Mouse (Mus musculus) left cerebral cortex, adult 2 months (tissue): ENCODE measurements around the gene Cyp2j8. TPM values are rescaled to one million over a fixed set of nuclear protein-coding genes. Genes with fewer than 3 reads are reported as not detected.
A peak's percentile ranks its signal among the peaks of the same experiment; 100 is the strongest.
"Not testable (repeated sequence)": the region's sequence is repeated elsewhere in the genome, so short reads cannot be mapped to it uniquely, and the experiment has no call there.

ENCODE experiments used
- DNase-seq, 2 experiments: peaks; one replicate each; pipeline ENCODE4 v3.0.0; 2021 to 2022; ENCODE audit warnings: low spot score in 2 of 2, mixed read lengths in 1 of 2; ENCODE audit errors: extremely low spot score in 1 of 2
- H3K27ac ChIP-seq: fragments of 200-600 bp; 2 replicates; pipeline ENCODE4 v1.8.1; 2022
- H3K4me3 ChIP-seq: fragments of 200-600 bp; 2 replicates; pipeline ENCODE4 v1.8.1; 2022
- CTCF ChIP-seq: fragments of 200-600 bp; IDR thresholded peaks from 2 replicates; pipeline ENCODE4 v1.8.1; 2022; ENCODE audit warnings: antibody characterized with exemption, mild to moderate bottlenecking, moderate library complexity
- intact Hi-C: fragments of 180-260 bp; cut with DNase I; formaldehyde crosslinking; loops from one replicate; pipeline ENCODE4 v1.15.1; 2025
- long read RNA-seq, 2 experiments: library from polyadenylated mRNA; stranded (forward); transcript quantifications; one replicate each; pipeline ENCODE4 v2.0.0; 2021; ENCODE audit warnings: borderline mapping rate in 2 of 2
- total RNA-seq, 2 experiments: library from RNA; stranded (reverse); gene quantifications; 2 replicates each; pipeline ENCODE4 v1.2.3; 2021

Gene Cyp2j8
- total RNA-seq = under 1 TPM in 1 of 2 experiments, not detected in 1; 0.29 TPM
- long read RNA-seq, experiment 1 = 0 reads
- long read RNA-seq, experiment 2 = 0 reads

GRCm38 (mm10) chr4:96507286-96507685, at the start of gene Cyp2j8:
Gene Cyp2j8, minus strand, starts transcription at chr4:96507386.
- TF ChIP-seq CTCF = no peak
- H3K27ac ChIP-seq = no peak within 1 kb of the TSS
- H3K4me3 ChIP-seq = no peak within 1 kb of the TSS
- no peak for DNase-seq
- intact Hi-C loops = no loop called here

DNA sequence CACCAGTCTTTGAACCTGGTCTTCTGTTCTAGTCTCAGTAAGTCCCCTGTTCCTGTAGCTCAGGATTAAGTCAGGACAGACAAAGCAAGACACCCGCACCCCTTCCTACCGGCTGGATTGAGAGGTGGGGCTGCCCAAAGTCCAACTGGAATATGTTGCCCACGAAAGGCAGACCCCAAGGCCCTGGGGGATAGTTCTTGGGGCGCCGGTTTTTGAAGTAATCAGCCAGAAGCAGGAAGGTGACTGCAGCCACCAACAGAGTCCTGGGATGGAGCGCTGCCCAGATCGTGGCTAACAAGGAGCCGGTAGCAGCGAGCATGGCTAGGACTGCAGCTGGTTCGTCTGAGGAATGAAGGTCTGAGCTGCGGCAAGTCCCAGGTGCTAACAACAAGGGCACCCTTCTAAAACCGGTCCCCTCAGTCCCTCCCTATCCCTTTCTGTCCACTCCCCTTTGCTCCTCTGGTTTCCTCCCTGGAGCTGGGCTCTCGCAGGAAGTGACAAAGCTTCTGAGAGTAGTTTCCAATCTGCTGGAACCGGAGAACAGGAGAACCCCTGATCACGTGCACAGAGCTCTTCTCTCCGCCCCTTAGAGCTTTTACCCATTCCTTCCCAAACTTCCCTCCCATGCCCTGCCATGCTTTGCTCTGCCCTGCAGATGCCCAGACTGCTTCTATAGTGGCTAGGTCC, 46.1 kb upstream of the Cyp2j8 start, which contains the start of gene Cyp2j6:
Gene Cyp2j6, minus strand, starts transcription at position 529 of the 687 bp plus-strand sequence.
- H3K27ac ChIP-seq = peak within 1 kb of the TSS; percentile 74; the same call in 1 of the 2 replicates
- peak within 1 kb of the TSS; percentile 54 for H3K4me3 ChIP-seq
- intact Hi-C loops = loop anchor here (5.0 kb wide), 1 partner anchor 129 kb away; no protein-coding TSS in a partner anchor
- no peak for TF ChIP-seq CTCF
- DNase-seq = peak; percentile 23 to 35

- Histone ChIP-seq H3K27ac (peak overlapping the region; percentile 10; the same call in 1 of the 2 replicates), H3K4me3 (peak overlapping the region; percentile 54; the same call in 1 of the 2 replicates)
- TF ChIP-seq CTCF = no peak
- intact Hi-C loops = loop anchor here (5.0 kb wide), 1 partner anchor 131 kb away; no protein-coding TSS in a partner anchor
- DNase-seq = no peak
Observed at GRCm38 (mm10) chr4:96551619-96552018, 44.4 kb upstream of the Cyp2j8 start.

DNA sequence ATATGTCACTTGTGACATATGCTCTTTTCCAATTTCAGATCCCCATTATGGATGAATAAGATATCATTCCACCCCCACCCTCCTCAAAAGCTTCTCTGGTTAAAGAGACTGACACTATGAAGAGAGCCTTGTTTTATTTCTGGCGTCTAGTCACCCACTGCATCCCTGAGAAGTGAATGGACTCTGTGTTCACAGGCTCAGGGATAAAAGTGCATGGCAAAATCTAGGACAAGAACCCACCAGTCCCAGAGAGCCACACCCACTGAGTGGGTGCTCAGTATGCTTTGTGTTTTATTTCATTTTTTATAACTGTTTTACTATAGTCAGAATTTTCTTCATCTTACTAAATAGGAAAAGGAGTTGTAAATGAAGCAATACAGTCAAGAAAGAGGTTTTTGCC, 38.8 kb upstream of the Cyp2j8 start:
- no peak for TF ChIP-seq CTCF
- intact Hi-C loops = no loop called here
- Histone ChIP-seq H3K27ac (peak overlapping the region; percentile 72), H3K4me3 (no peak overlapping the region)
- peak; percentile 19 to 20 for DNase-seq

- Histone ChIP-seq H3K27ac (no peak overlapping the region), H3K4me3 (no peak overlapping the region)
- TF ChIP-seq CTCF = peak; percentile 54
- no peak for DNase-seq
- intact Hi-C loops = loop anchor here (5.0 to 10.0 kb wide), 2 partner anchors 159 to 433 kb away; no protein-coding TSS in a partner anchor
Observed at GRCm38 (mm10) chr4:96525772-96526171, 18.6 kb upstream of the Cyp2j8 start.

- intact Hi-C loops = loop anchor here (5.0 to 10.0 kb wide), 2 partner anchors 163 to 250 kb away; no protein-coding TSS in a partner anchor
Observed at GRCm38 (mm10) chr4:96522256-96522655, 15.1 kb upstream of the Cyp2j8 start.

GRCm38 (mm10) chr4:96510083-96510482, 2.9 kb upstream of the Cyp2j8 start:
- TF ChIP-seq CTCF = no peak
- Histone ChIP-seq H3K4me3 (no peak overlapping the region), H3K27ac (no peak overlapping the region)
- DNase-seq = no peak
- intact Hi-C loops = no loop called here

More at GRCm38 (mm10) chr4:96522256-96522655, 15.1 kb upstream of the Cyp2j8 start:
- DNase-seq = no peak
- no peak overlapping the region for H3K27ac ChIP-seq
- no peak for TF ChIP-seq CTCF
- H3K4me3 ChIP-seq = no peak overlapping the region

GRCm38 (mm10) chr4:96463311-96464060, 43.7 kb downstream of the Cyp2j8 start:
- intact Hi-C loops, H3K4me3 ChIP-seq: not testable (repeated sequence)

More at GRCm38 (mm10) chr4:96463311-96464060, 43.7 kb downstream of the Cyp2j8 start:
- DNase-seq, H3K27ac ChIP-seq: not testable (repeated sequence)

Other genes with a start within 250 kb of the Cyp2j8 start
- gene Cyp2j11, start 158.7 kb downstream of the Cyp2j8 start, total RNA-seq = not detected
- gene Cyp2j6, start 46.3 kb upstream of the Cyp2j8 start, total RNA-seq = 10 to 100 TPM; 13.7 to 14.6 TPM
- 10 to 100 TPM; 27.1 to 29.6 TPM for gene Cyp2j9, start 84.2 kb upstream of the Cyp2j8 start, total RNA-seq
- not detected for gene Cyp2j5, start 156.8 kb upstream of the Cyp2j8 start, total RNA-seq